Mouse (Mus musculus) neural tube, embryonic 11.5 days (tissue): ENCODE measurements at regions not wholly inside any gene's neighbourhood (a gene's known extent, or its start where the extent isn't known, plus 50 kb on each side); places are given as distances from the start of the nearest gene placed in this dataset.

Source experiments
- ATAC-seq: fragments of 200-750 bp; cut with Nextera tagmentation; 2 replicates; pipeline ENCODE4 v1.8.0; 2017; ENCODE audit warnings: moderate number of reproducible peaks, mild to moderate bottlenecking, moderate TSS enrichment, moderate library complexity; ENCODE audit not compliant: insufficient read depth, low FRiP score, low TSS enrichment
- DNase-seq: peaks from one replicate; pipeline ENCODE4 v3.0.0-alpha.2; 2015; ENCODE audit warnings: low spot score
- H3K27ac ChIP-seq: fragments of 300-500 bp; sonication (generic); 2 replicates; pipeline ENCODE4 v1.5.1; 2014; ENCODE audit warnings: low read depth, mild to moderate bottlenecking, low read length
- H3K27me3 ChIP-seq: fragments of 300-500 bp; sonication (generic); 2 replicates; pipeline ENCODE4 v1.6.1; 2014; ENCODE audit warnings: mild to moderate bottlenecking, low read length, mixed read lengths; ENCODE audit not compliant: control insufficient read depth, insufficient read depth
- H3K36me3 ChIP-seq: fragments of 300-500 bp; sonication (generic); 2 replicates; pipeline ENCODE4 v1.6.1; 2014; ENCODE audit warnings: mild to moderate bottlenecking, low read length, moderate library complexity, mixed read lengths; ENCODE audit not compliant: control insufficient read depth, insufficient read depth
- H3K4me1 ChIP-seq: fragments of 300-500 bp; sonication (generic); 2 replicates; pipeline ENCODE4 v1.6.1; 2014; ENCODE audit warnings: low read length, mixed read lengths; ENCODE audit not compliant: control insufficient read depth, insufficient read depth
- H3K4me2 ChIP-seq: fragments of 300-500 bp; sonication (generic); 2 replicates; pipeline ENCODE4 v1.6.1; 2014; ENCODE audit warnings: low read depth, mild to moderate bottlenecking, moderate library complexity
- H3K4me3 ChIP-seq: fragments of 300-500 bp; sonication (generic); 2 replicates; pipeline ENCODE4 v1.5.1; 2014; ENCODE audit warnings: low read depth, low read length
- H3K9ac ChIP-seq: fragments of 300-500 bp; sonication (generic); 2 replicates; pipeline ENCODE4 v1.6.1; 2014; ENCODE audit warnings: mild to moderate bottlenecking, low read length
- H3K9me3 ChIP-seq: fragments of 300-500 bp; sonication (generic); 2 replicates; pipeline ENCODE4 v1.6.1; 2016; ENCODE audit warnings: low read length; ENCODE audit not compliant: control insufficient read depth
- WGBS: fragments of 180-500 bp; shearing (Covaris S2); extraction: QIAGEN DNeasy Blood & Tissue Kit; methylation state at CpG from one replicate; pipeline ENCODE4 v1.1.7; 2014; 5-methylcytosine and 5-hydroxymethylcytosine counted together

DNA sequence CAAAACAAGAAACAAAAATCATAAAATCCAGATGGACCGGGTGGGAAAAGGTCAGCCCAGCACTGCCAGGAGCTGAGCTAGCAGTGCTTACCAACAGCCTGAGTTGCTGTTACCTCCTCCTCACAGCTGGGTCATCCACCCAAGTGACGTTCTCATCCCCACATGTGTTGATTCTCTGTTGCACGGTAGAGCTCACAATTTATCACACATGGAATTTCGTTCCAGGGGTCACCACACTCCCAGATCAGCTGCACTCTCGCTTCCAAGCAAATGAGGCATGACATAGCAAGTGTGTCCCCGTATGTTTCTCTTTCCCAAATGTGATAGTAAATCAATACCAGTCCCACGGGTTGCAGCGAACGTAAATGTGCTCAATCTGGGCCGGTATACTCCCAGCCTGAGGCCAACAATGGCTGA is 445.1 kb upstream of the Mctp2 start:
- 20% methylated on average over 10 of the region's 10 CpGs for WGBS
- H3K9ac ChIP-seq: no peak overlapping the region
- peak; percentile 41; the same call in 1 of the 2 replicates for ATAC-seq

DNA sequence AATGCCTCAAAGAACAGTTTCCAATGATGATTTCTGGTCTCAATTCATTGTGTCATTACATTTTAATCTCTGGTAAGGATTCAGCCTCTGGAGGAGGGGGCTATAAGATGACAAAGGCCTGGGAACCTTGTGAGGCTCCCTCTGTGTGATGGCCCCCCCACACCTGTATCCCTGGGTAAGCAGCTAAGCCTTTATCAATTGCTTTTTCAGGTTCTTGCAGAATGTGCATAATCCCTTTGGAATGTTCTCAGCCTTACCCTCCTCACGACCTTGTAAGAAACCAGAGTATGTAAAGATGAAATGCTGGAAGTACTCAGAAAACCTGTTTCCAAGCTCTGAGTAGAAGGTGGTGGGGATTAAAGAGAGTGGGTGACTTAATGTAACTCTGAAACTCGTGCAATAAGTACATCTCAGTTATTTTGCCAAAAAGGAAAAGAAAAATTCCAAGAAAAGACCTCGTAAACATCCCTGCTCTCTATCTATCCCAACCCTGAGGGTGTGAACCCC is 446.7 kb upstream of the Mctp2 start:
- ATAC-seq: no peak
- Histone ChIP-seq H3K9me3 (no peaks in the 10 kb centered on the region), H3K27me3 (no peaks in the 10 kb centered on the region), H3K4me3 (no peak overlapping the region), H3K27ac (no peak overlapping the region), H3K9ac (no peak overlapping the region), H3K4me2 (no peak overlapping the region), H3K4me1 (peaks cover 6% of the 10 kb centered on the region; the same call in 1 of the 2 replicates), H3K36me3 (no peaks in the 10 kb centered on the region)
- no peak for DNase-seq
- 69% methylated on average over 3 of the region's 3 CpGs for WGBS

More for the DNA sequence above, 445.1 kb upstream of the Mctp2 start:
- peak; percentile 63 for DNase-seq
- Histone ChIP-seq H3K4me1 (peaks cover 6% of the 10 kb centered on the region; the same call in 1 of the 2 replicates), H3K27ac (0 out of 2 replicates have a peak overlapping the region, but pooled peaks have one; percentile 20), H3K9me3 (no peaks in the 10 kb centered on the region), H3K27me3 (no peaks in the 10 kb centered on the region), H3K4me2 (no peak overlapping the region), H3K36me3 (no peaks in the 10 kb centered on the region), H3K4me3 (no peak overlapping the region)

DNA sequence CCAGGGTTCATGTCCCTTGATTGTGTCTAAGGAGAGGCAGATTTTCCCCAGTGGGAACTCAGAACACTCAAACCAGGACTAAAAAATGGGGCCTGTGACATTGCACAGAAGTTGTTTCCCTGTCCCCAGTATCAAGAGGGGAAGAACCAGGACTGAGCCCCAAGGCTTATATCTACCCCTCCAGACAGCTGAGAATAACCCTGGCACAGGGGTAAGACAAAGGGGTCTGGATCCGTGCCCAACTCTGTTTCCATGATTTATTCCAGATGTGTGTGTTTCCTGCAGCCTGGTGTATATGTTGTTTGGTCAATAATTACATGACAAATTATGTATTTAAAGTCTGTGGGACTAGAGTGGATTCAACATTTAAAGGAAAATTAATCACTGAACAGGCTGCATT is 456.3 kb upstream of the Mctp2 start:
- H3K4me1 ChIP-seq: no peaks in the 10 kb centered on the region
- no peaks in the 10 kb centered on the region for H3K36me3 ChIP-seq
- H3K9me3 ChIP-seq: no peaks in the 10 kb centered on the region
- 56% methylated on average over 1 of the region's 1 CpGs for WGBS
- no peaks in the 10 kb centered on the region for H3K27me3 ChIP-seq
- no peak overlapping the region for H3K9ac ChIP-seq
- no peak overlapping the region for H3K27ac ChIP-seq
- no peak overlapping the region for H3K4me2 ChIP-seq
- DNase-seq (no peak), ATAC-seq (no peak)
- H3K4me3 ChIP-seq: no peak overlapping the region

DNA sequence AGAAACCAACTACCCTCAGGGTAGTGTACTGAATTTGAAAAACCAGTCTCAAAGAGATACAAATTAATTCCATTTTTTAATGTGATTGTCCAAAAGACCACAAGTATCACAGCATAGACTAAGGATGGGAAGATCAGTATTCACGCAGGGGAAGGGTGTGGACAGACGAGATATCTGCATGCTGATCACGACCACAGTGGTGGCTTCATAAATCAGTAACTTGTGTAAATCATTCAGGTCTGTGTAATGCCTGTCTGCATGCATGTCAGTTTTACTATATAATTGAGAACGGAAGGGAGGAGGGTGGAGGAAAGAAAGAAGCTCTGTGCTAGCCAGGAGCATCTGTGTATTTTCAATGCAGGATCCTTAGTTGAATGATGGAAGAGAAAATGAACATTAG is 462.3 kb upstream of the Mctp2 start:
- ATAC-seq (peak; percentile 65; the same call in 1 of the 2 replicates), DNase-seq (no peak)
- H3K4me1 ChIP-seq: peaks cover 2% of the 10 kb centered on the region; the same call in 1 of the 2 replicates
- no peaks in the 10 kb centered on the region for H3K27me3 ChIP-seq
- no peaks in the 10 kb centered on the region for H3K9me3 ChIP-seq
- no peak overlapping the region for H3K4me2 ChIP-seq
- no peak overlapping the region for H3K27ac ChIP-seq
- no peak overlapping the region for H3K9ac ChIP-seq
- 37% methylated on average over 4 of the region's 4 CpGs for WGBS
- no peaks in the 10 kb centered on the region for H3K36me3 ChIP-seq
- no peak overlapping the region for H3K4me3 ChIP-seq

DNA sequence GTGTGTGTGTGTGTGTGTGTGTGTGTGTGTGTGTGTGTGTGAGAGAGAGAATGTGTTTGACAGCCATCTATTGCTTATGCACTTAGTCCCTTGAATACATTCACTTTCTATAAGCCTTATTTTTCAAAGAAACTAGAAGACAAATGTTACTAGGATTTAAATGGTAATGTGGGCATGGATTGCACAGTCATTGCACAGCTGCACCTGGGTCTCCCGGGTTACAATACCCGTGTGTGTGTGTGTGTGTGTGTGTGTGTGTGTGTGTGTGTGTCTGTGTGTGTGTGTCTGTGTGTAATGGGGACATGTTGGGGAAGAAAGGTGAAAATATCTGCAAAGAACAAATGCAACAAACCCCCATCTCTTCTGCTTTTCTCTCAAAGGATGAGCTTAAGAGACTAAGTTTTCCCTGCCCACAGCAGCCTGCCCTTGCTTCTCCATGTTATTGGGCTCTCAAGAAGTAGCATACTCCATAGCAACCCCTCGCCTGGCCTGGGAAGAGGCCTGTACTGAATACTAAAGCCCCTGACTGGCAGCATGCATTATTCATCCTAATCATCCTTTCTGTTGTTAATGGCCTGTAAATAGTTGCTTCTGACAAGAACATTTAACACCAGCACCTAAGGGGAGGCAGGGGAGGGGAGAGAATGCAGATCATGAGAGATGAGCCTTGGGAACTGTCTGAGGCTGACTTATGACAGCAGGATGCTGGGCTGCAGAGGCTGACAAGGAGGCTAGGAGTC is 467.8 kb upstream of the Mctp2 start:
- 46% methylated on average over 3 of the region's 3 CpGs for WGBS
- H3K27ac ChIP-seq: peak overlapping the region; percentile 60
- DNase-seq: peak; percentile 73

DNA sequence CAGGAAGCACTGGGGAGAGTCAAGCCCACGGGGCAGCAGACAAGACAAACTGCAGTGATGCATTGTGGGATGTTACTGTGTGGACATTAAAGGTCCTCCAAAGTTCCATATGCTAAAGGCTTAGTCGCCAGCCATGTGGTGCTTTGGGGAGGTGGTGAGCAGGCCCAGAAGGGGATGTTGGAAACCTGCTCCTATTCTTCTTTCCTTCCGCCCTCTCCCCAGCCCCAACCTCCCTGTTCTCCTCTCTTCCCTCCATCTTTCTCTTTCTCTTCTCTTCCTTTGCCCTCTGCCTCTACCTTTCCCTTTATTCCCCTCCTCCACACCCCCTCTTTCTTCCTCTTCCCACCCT is 468.3 kb upstream of the Mctp2 start:
- Histone ChIP-seq H3K4me1 (peaks cover 11% of the 10 kb centered on the region), H3K27me3 (no peaks in the 10 kb centered on the region), H3K9me3 (no peaks in the 10 kb centered on the region), H3K27ac (peak overlapping the region; percentile 60), H3K4me2 (no peak overlapping the region), H3K9ac (no peak overlapping the region), H3K36me3 (no peaks in the 10 kb centered on the region), H3K4me3 (no peak overlapping the region)
- ATAC-seq (no peak), DNase-seq (no peak)
- 35% methylated on average over 3 of the region's 3 CpGs for WGBS

More for the DNA sequence above, 467.8 kb upstream of the Mctp2 start:
- H3K9me3 ChIP-seq: no peaks in the 10 kb centered on the region
- peak; percentile 93 for ATAC-seq
- H3K36me3 ChIP-seq: no peaks in the 10 kb centered on the region
- H3K27me3 ChIP-seq: no peaks in the 10 kb centered on the region
- H3K4me2 ChIP-seq: no peak overlapping the region
- no peak overlapping the region for H3K9ac ChIP-seq
- no peak overlapping the region for H3K4me3 ChIP-seq
- H3K4me1 ChIP-seq: peaks cover 11% of the 10 kb centered on the region

DNA sequence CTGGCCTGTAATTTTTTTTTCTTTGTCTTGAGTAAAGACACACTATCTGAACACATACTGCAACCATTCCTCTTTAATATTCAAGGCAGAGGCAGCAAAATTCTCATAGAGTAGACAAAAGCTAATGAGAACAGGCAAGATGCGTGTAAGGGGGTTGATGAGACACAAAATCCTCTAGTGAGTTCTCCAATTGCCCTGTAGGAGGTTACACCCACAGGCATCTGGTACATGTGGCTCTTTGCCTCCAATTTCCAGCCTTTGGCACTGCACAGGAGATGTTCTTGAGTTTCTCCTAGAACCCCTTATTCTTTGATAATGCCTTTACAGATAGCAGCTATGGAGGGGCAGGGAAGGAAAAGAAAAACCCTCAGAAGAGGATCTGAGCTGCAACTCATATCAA is 480.9 kb upstream of the Mctp2 start:
- H3K4me2 ChIP-seq: no peak overlapping the region
- DNase-seq: no peak
- no peak overlapping the region for H3K4me3 ChIP-seq
- no peak overlapping the region for H3K27ac ChIP-seq
- no peak for ATAC-seq
- H3K9ac ChIP-seq: no peak overlapping the region
- no peaks in the 10 kb centered on the region for H3K36me3 ChIP-seq
- H3K9me3 ChIP-seq: no peaks in the 10 kb centered on the region
- WGBS: 79% methylated on average over 1 of the region's 1 CpGs
- no peaks in the 10 kb centered on the region for H3K4me1 ChIP-seq
- no peaks in the 10 kb centered on the region for H3K27me3 ChIP-seq

DNA sequence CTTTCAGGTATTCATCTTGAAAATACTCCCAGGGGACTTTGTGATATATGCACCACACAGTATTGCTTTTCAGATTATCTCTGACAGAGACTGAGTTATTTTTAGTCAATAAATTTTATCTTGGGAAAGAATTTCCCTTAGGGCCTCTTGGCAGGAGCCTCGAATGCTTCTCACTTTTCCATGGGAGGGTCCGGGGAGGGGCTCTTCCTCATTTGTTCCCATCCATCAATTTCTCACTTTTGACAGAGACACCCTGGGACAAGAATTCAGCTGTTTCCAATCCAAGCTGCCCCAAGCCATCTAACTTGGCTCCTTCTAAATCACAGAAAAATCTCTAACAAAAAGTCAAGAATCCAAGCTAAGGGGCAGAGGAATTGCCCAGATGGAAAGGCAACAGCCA is 481.9 kb upstream of the Mctp2 start:
- no peaks in the 10 kb centered on the region for H3K27me3 ChIP-seq
- H3K9me3 ChIP-seq: no peaks in the 10 kb centered on the region
- DNase-seq (peak; percentile 21), ATAC-seq (no peak)
- no peaks in the 10 kb centered on the region for H3K4me1 ChIP-seq
- no peak overlapping the region for H3K27ac ChIP-seq
- no peaks in the 10 kb centered on the region for H3K36me3 ChIP-seq
- 36% methylated on average over 2 of the region's 2 CpGs for WGBS
- H3K4me3 ChIP-seq: no peak overlapping the region
- H3K9ac ChIP-seq: no peak overlapping the region
- no peak overlapping the region for H3K4me2 ChIP-seq

DNA sequence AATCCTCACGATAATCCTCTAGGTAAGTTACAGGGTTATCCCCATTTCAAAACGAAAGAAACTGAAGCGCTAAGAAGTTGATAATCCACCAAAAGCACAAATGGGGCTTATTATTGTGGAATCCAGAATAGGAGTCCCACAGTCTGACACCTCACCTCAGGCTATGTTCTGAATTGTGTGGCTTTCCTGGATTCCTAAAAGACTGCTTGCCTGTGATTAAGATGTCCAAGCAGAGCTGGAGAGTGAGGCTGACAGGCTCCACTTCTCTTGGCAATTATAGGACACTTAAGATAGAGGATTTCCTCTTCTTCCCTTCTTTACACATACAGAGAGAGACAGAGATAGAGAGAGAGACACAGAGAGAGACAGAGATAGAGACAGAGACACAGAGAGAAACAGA is 515.7 kb upstream of the Mctp2 start:
- Histone ChIP-seq H3K27me3 (no peaks in the 10 kb centered on the region), H3K4me1 (no peaks in the 10 kb centered on the region), H3K36me3 (no peaks in the 10 kb centered on the region), H3K9ac (no peak overlapping the region), H3K4me2 (no peak overlapping the region), H3K9me3 (no peaks in the 10 kb centered on the region), H3K4me3 (no peak overlapping the region), H3K27ac (no peak overlapping the region)
- no peak for DNase-seq
- 87% methylated on average over 3 of the region's 3 CpGs for WGBS
- no peak for ATAC-seq
